Mouse (Mus musculus): Measurements from ENCODE around the gene Bsnd.

DNA sequence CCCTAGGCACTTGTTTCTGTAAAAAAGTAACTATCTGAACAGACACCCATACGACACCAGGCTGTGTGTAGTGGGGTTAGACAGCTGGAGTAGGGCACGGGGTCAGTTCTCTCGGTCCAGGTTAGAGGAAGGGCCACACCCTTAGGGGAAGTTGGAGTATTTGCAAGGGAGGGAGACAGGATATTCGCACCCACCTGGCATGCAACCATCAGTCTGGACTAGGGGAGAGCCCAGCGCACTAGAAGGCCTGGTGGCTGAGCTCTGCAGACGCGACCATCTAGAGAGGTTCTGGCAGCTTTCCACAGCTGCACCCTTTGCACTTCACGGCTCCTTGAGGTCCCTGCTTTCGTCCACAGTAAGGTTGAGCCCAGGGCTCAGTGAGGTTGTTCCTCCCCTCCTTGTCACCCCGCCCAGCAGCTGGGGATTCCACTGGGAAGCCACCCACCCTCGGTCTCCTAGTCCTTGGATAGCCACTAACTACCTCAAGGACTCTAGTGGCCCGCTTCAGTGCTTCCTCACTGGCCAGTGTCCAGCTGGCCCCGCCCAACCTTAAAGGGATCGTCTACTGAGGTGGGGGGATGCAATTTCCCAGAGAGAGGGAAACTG lies 13.5 kb upstream of the Bsnd start:
- TF ChIP-seq E2F4 (IDR thresholded peaks at IDR 0.05; ENCODE audit: insufficient replicate concordance, low read depth, low read length), result no peak
- TF ChIP-seq CTCF (conservative IDR thresholded peaks at IDR 0.05 in 1 of 2, IDR thresholded peaks at IDR 0.05 in 1 of 2; ENCODE audit: low read depth in 2 of 2, low read length in 2 of 2), result no peak
- no peak for TF ChIP-seq CHD1 (IDR thresholded peaks at IDR 0.05; ENCODE audit: low read depth, low read length)
- TF ChIP-seq EP300 (IDR thresholded peaks at IDR 0.05; ENCODE audit: low read length), result no peak
- no peak for TF ChIP-seq SIN3A (IDR thresholded peaks at IDR 0.05; ENCODE audit: low read length)

Data from CH12.LX (cell line).